Mouse (Mus musculus) limb, embryonic 14.5 days (tissue): ENCODE data around the gene Arhgap35. TPM values are rescaled to one million over a fixed set of nuclear protein-coding genes. Genes with fewer than 3 reads are reported as not detected.

ENCODE experiments used
- ATAC-seq: fragments of 200-750 bp; cut with Nextera tagmentation; 2 replicates; pipeline ENCODE4 v1.8.0; 2017; ENCODE audit warnings: low read depth, moderate number of reproducible peaks, moderate TSS enrichment; ENCODE audit not compliant: low FRiP score
- DNase-seq: peaks from one replicate; pipeline ENCODE4 v3.0.0-alpha.2; 2015; ENCODE audit warnings: low spot score
- H3K27ac ChIP-seq: fragments of 300-500 bp; sonication (generic); replicated peaks from 2 replicates; pipeline ENCODE4 v1.5.1; 2014; ENCODE audit warnings: low read depth, mild to moderate bottlenecking, low read length, moderate library complexity, mixed read lengths
- H3K27me3 ChIP-seq: fragments of 300-500 bp; sonication (generic); 2 replicates; pipeline ENCODE4 v1.6.1; 2014; ENCODE audit warnings: low read length, mixed read lengths; ENCODE audit not compliant: control insufficient read depth, insufficient read depth
- H3K36me3 ChIP-seq: fragments of 300-500 bp; sonication (generic); 2 replicates; pipeline ENCODE4 v1.6.1; 2014; ENCODE audit warnings: mild to moderate bottlenecking, low read length, moderate library complexity, mixed read lengths; ENCODE audit not compliant: control insufficient read depth, insufficient read depth
- H3K4me1 ChIP-seq: fragments of 300-500 bp; sonication (generic); 2 replicates; pipeline ENCODE4 v1.6.1; 2014; ENCODE audit warnings: antibody characterized with exemption, low read length, mixed read lengths; ENCODE audit not compliant: control insufficient read depth, insufficient read depth
- H3K4me2 ChIP-seq: fragments of 300-500 bp; sonication (generic); replicated peaks from 2 replicates; pipeline ENCODE4 v1.6.1; 2014; ENCODE audit warnings: low read depth, mild to moderate bottlenecking, low read length, moderate library complexity; ENCODE audit not compliant: severe bottlenecking
- H3K4me3 ChIP-seq: fragments of 300-500 bp; sonication (generic); replicated peaks from 2 replicates; pipeline ENCODE4 v1.5.1; 2014; ENCODE audit warnings: low read length
- H3K9ac ChIP-seq: fragments of 300-500 bp; sonication (generic); 2 replicates; pipeline ENCODE4 v1.6.1; 2014; ENCODE audit warnings: mild to moderate bottlenecking, low read depth, low read length, moderate library complexity; ENCODE audit not compliant: severe bottlenecking
- H3K9me3 ChIP-seq: fragments of 300-500 bp; sonication (generic); 2 replicates; pipeline ENCODE4 v1.6.1; 2016; ENCODE audit warnings: low read length; ENCODE audit not compliant: control insufficient read depth
- POLR2A ChIP-seq: fragments of 200-500 bp; IDR thresholded peaks from 2 replicates; pipeline ENCODE4 v1.8.0; 2012; ENCODE audit warnings: inconsistent platforms, mild to moderate bottlenecking, moderate library complexity, borderline replicate concordance; ENCODE audit not compliant: insufficient read depth, insufficient read length; ENCODE audit errors: extremely low read depth
- WGBS: fragments of 180-500 bp; shearing (Covaris S2); extraction: QIAGEN DNeasy Blood & Tissue Kit; methylation state at CpG from one replicate; pipeline ENCODE4 v1.1.7; 2014; 5-methylcytosine and 5-hydroxymethylcytosine counted together
- polyA plus RNA-seq, 2 experiments: library from polyadenylated mRNA; depleted of rRNA in 1 of 2; stranded (reverse) in 1 of 2; unstranded in 1 of 2; fragments of >200 nt; fragmentation: Nextera tagmentation in 1 of 2; extraction: Ambion mirVana in 1 of 2; gene quantifications; 2 replicates each; pipeline versions ENCODE4 v1.2.1 to v1.2.3; 2012 to 2014

Gene Arhgap35
- polyA plus RNA-seq, 2 experiments = 23.0 to 24.7 TPM

DNA sequence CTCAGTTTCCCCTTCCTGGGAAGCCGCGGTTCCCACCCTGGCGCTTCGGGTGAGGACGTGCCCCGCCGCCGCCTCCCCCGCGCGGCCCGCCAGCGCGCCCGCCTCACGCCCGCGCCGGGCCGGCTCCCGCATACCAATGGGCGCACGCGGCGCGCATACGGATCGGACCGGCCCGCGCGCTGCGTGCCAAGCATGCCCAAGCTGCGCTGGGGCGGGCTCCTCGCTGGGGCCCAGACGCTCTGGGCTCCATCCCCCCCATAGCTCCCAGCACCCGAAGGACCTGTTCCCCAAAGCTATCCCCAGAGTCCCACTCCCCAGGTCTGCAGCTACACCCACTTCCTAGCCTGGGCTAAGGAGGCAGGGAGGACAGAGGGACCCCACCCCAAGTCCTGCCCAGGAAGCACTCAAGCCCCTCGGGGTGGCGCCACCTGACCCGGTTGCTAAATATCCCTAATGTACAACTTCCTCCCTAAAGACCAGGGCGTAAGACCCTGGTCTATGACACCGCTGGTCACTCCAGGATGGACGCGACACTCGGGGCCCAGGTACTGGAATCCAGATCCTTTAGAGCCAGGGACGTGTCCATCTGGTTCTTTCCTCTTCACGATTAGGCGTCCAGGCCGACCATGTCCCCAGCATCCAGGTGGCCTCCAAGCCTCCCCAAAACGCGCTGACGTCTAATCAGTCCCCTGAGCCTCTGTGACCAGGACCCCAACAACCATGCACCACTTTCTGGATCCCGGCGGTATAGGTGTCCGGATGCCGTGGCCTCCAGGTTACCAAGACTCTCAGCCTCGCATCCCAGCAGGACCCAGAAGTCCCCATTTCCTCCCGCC, 138.8 kb downstream of the Arhgap35 start:
- WGBS = 2% methylated on average over 37 of the region's 59 CpGs
- DNase-seq = no peak
- Histone ChIP-seq H3K27ac (no peak overlapping the region), H3K4me2 (peak overlapping the region; percentile 37), H3K4me1 (peaks cover 13% of the 10 kb centered on the region), H3K36me3 (no peaks in the 10 kb centered on the region), H3K9me3 (no peaks in the 10 kb centered on the region), H3K4me3 (peak overlapping the region; percentile 23), H3K27me3 (peaks cover 62% of the 10 kb centered on the region), H3K9ac (no peak overlapping the region)
- no peak for ATAC-seq
- no peak for TF ChIP-seq POLR2A

DNA sequence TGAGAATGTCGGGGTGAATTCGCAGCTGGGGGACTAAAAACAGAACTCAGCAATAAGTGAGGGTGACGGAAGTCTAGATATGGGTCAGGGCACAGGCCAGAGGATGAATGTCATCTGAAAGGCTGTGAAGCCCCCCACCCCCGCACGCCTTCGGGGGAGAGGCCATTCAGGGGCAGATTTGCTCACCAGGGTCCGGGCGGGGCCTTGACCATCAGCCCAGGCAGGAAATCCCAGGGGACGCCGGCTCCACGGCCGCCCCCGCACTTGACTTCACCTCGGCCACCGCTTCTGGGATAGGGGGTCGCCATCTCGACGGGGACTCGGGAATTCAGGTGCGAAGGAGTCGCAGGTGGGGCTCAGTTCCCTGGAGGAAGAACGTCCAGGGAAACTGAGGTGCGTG, 139.5 kb downstream of the Arhgap35 start:
- Histone ChIP-seq H3K4me1 (peaks cover 13% of the 10 kb centered on the region), H3K9me3 (no peaks in the 10 kb centered on the region), H3K27me3 (peaks cover 66% of the 10 kb centered on the region), H3K36me3 (no peaks in the 10 kb centered on the region), H3K27ac (no peak overlapping the region), H3K4me2 (no peak overlapping the region), H3K9ac (no peak overlapping the region), H3K4me3 (peak overlapping the region; percentile 23)
- 4% methylated on average over 21 of the region's 23 CpGs for WGBS
- ATAC-seq (no peak), DNase-seq (no peak)
- TF ChIP-seq POLR2A = no peak

DNA sequence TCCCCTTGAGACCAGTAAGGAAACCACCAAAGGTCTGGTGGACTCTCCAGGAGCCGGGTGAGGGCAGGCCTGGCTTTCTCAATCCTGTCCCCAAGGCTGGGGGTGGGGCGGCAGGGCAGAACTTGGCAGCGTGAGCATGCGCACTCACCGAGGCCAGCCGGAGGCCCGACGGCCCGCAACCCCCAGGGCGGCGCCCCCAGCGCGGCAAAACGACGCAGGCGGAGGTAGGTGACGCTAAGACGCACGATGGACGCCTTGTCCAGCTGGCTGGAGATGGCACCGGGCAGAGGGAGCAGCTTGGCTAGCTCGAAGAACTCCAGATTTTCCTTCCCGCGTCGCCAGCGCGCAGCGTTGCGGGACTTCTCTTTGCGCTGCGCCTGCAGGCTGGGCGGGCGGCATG, 140.3 kb downstream of the Arhgap35 start:
- H3K9ac ChIP-seq = no peak overlapping the region
- WGBS = 5% methylated on average over 28 of the region's 33 CpGs
- H3K9me3 ChIP-seq = no peaks in the 10 kb centered on the region
- H3K4me1 ChIP-seq = peaks cover 13% of the 10 kb centered on the region
- H3K27ac ChIP-seq = no peak overlapping the region
- ATAC-seq = no peak
- peak overlapping the region; percentile 19 for H3K4me3 ChIP-seq
- no peaks in the 10 kb centered on the region for H3K36me3 ChIP-seq
- H3K4me2 ChIP-seq = peak overlapping the region; percentile 33
- TF ChIP-seq POLR2A = no peak
- H3K27me3 ChIP-seq = peaks cover 66% of the 10 kb centered on the region
- DNase-seq = no peak

DNA sequence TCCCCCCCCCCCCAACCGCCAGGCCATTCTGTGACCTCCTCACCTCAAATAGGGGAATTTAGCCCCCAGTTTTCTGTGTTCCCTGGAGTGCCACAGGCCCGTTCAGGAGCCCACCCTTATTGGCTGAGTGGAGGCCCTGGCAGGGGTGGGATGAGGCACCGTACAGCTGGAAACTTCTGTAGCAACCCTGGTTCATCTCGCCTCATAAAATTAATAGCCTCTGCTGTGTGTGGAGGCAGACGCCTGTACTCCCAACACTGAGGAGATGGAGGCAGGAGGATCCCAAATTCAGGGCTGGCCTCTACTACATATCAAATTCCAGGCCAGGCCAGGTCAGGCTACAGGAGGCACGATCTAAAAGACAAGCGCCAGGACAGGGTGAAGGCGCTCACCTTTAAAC, 140.9 kb downstream of the Arhgap35 start:
- ATAC-seq (no peak), DNase-seq (no peak)
- 26% methylated on average over 8 of the region's 8 CpGs for WGBS
- H3K36me3 ChIP-seq = no peaks in the 10 kb centered on the region
- H3K27ac ChIP-seq = no peak overlapping the region
- H3K9me3 ChIP-seq = no peaks in the 10 kb centered on the region
- H3K9ac ChIP-seq = no peak overlapping the region
- H3K4me3 ChIP-seq = no peak overlapping the region
- H3K4me2 ChIP-seq = no peak overlapping the region
- TF ChIP-seq POLR2A = no peak
- H3K4me1 ChIP-seq = peaks cover 13% of the 10 kb centered on the region
- H3K27me3 ChIP-seq = peaks cover 66% of the 10 kb centered on the region

DNA sequence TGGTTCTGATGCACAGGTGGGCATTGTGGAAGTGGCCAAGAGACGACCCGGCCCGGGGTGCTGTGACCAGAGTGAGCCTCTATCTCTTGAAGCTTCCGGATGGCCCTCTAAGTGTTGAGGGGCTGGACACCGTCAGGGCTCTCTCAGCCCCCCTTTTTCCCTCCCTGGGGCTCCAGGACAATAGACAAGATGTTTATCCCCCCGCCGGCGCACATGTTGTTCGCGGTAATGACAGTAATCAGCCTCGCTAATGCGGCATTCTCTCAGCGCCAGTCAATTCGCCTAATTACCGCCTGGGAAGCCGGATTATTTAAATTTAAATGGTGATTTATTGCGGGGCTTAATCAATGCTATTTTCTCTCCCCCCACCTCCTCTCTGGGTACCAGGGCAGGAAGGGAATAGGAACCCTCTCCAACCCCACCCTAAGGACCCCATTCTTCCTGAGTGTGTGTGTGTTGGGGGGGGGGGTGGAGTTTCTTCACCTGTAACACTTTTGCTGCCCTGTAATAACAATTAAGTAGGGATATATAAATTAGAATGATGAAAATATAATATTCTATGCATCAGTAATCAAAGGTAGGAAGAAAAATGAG, 142.6 kb downstream of the Arhgap35 start:
- 6% methylated on average over 17 of the region's 17 CpGs for WGBS
- peaks cover 13% of the 10 kb centered on the region for H3K4me1 ChIP-seq
- no peak for ATAC-seq
- H3K27ac ChIP-seq = no peak overlapping the region
- no peaks in the 10 kb centered on the region for H3K9me3 ChIP-seq
- H3K4me3 ChIP-seq = no peak overlapping the region
- H3K27me3 ChIP-seq = peaks cover 61% of the 10 kb centered on the region
- H3K4me2 ChIP-seq = no peak overlapping the region
- TF ChIP-seq POLR2A = no peak
- H3K36me3 ChIP-seq = no peaks in the 10 kb centered on the region
- no peak for DNase-seq
- no peak overlapping the region for H3K9ac ChIP-seq
